Mouse (Mus musculus) small intestine, adult 2 months (tissue): ENCODE measurements around the gene Fxn. TPM values are rescaled to one million over a fixed set of nuclear protein-coding genes. Genes with fewer than 3 reads are reported as not detected.

Experiments used
- H3K27ac ChIP-seq: fragments of 200-500 bp; 2 replicates; pipeline ENCODE4 v1.5.1; 2012; ENCODE audit warnings: low read depth, low read length, control low read depth, inconsistent platforms; ENCODE audit not compliant: insufficient read depth
- H3K27me3 ChIP-seq: fragments of 200-500 bp; 2 replicates; pipeline ENCODE4 v1.6.1; 2012; ENCODE audit warnings: mild to moderate bottlenecking, moderate library complexity, low read length, inconsistent platforms; ENCODE audit not compliant: control insufficient read depth, insufficient read depth
- H3K36me3 ChIP-seq: fragments of 200-500 bp; 2 replicates; pipeline ENCODE4 v1.6.1; 2012; ENCODE audit warnings: mild to moderate bottlenecking, low read length, control low read depth, inconsistent platforms; ENCODE audit not compliant: control insufficient read depth, insufficient read depth
- H3K4me1 ChIP-seq: fragments of 200-500 bp; 2 replicates; pipeline ENCODE4 v1.6.1; 2012; ENCODE audit warnings: low read length, inconsistent platforms, mixed read lengths; ENCODE audit not compliant: control insufficient read depth, insufficient read depth, insufficient read length
- H3K4me3 ChIP-seq: fragments of 200-500 bp; 2 replicates; pipeline ENCODE4 v1.5.1; 2012; ENCODE audit warnings: low read depth, mild to moderate bottlenecking, control low read depth, inconsistent platforms, low read length, moderate library complexity
- CTCF ChIP-seq: fragments of 200-500 bp; IDR thresholded peaks from 2 replicates; pipeline ENCODE4 v1.5.1; 2012; ENCODE audit warnings: low read depth, mild to moderate bottlenecking, control low read depth, inconsistent platforms, low read length, moderate library complexity, mixed read lengths; ENCODE audit not compliant: insufficient replicate concordance, insufficient read length; ENCODE audit errors: extremely low read depth
- POLR2A ChIP-seq: fragments of 200-500 bp; IDR thresholded peaks from 2 replicates; pipeline ENCODE4 v1.6.1; 2012; ENCODE audit warnings: low read depth, mild to moderate bottlenecking, control low read depth, inconsistent platforms, low read length, moderate library complexity
- WGBS: fragments of 180-500 bp; shearing (Covaris S2); methylation state at CpG from one replicate; pipeline ENCODE4 v1.1.7; 2018; 5-methylcytosine and 5-hydroxymethylcytosine counted together
- polyA plus RNA-seq: library from polyadenylated mRNA; depleted of rRNA; stranded (reverse); fragments of >200 nt; gene quantifications from 2 replicates; pipeline ENCODE4 v1.2.3, GENCODE M21; 2012

The Fxn gene
- polyA plus RNA-seq, 1 experiment, result 9.1 TPM

GRCm38 (mm10) chr19:24271746-24272426 is 8.5 kb downstream of the Fxn start:
- Histone ChIP-seq H3K4me3 (no peak overlapping the region), H3K27me3 (no peaks in the 10 kb centered on the region), H3K4me1 (peaks cover 10% of the 10 kb centered on the region), H3K27ac (no peak overlapping the region), H3K36me3 (no peaks in the 10 kb centered on the region)
- WGBS, result 38% methylated on average over 16 of the region's 16 CpGs
- no peak for TF ChIP-seq POLR2A
- peak; percentile 87; the same call in 1 of the 2 replicates for TF ChIP-seq CTCF

DNA sequence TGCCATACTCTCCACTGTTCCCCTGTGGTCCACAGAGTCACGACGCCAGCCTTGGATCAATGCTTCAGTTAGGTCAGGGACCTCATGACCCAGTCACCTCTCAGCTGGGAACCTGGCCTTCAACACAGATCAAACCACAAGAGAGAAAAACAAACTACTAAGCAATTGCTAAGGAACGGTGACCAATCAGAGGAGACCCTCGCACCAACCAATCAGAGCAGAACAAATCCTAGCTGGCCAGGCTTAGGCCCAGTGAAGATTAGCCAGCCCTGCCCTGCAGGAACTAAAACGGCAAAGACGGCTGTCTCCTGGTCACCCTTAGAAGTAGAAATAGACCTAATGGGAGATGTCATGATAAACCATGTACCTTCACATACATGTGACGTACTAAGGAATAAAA is 9.1 kb downstream of the Fxn start:
- Histone ChIP-seq H3K4me1 (peaks cover 12% of the 10 kb centered on the region), H3K36me3 (no peaks in the 10 kb centered on the region), H3K4me3 (no peak overlapping the region), H3K27ac (peak overlapping the region; percentile 68), H3K27me3 (no peaks in the 10 kb centered on the region)
- no peak for TF ChIP-seq CTCF
- no peak for TF ChIP-seq POLR2A
- 22% methylated on average over 7 of the region's 7 CpGs for WGBS

GRCm38 (mm10) chr19:24268531-24268930 is 11.9 kb downstream of the Fxn start:
- no peak for TF ChIP-seq POLR2A
- no peak for TF ChIP-seq CTCF
- WGBS, result 76% methylated on average over 4 of the region's 4 CpGs
- Histone ChIP-seq H3K27me3 (no peaks in the 10 kb centered on the region), H3K27ac (no peak overlapping the region), H3K36me3 (no peaks in the 10 kb centered on the region), H3K4me1 (peaks cover 19% of the 10 kb centered on the region), H3K4me3 (no peak overlapping the region)

DNA sequence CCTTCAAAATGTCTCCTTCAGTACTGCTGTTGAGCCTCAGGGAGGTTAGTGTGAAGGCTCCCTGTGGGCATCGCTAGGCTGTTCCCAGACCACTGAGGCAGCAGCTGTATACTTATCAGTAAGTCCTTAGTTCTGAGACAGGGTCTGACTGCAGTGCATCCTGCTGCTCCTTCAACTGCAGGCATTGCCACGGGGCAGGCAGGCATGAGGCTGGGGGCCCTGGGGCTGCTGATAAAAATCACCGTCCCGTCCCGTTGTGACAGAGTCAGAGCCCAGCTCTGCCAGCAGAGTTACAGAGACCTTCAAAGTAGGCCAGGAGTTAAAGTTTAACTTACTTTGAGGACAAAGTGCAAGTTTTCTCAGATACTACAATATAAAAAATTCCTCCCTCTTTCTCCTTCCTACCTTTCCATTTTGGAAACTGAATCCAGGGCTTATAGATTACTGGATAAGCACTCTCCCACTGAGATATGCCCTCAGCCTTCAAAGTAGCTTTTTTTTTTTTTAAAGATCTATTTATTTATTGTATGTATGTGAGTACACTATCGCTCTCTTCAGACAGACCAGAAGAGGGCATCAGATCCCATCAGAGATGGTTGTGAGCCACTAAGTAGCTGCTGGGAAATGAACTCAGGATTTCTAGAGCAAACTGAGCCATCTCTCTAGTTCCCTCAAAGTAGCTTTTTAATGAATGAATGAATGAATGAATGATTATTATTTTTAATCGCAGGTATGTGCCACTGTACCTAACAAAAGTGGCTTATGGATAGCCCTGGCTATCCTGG is 14.2 kb downstream of the Fxn start:
- TF ChIP-seq POLR2A, result peak; percentile 19; the same call in 1 of the 2 replicates
- TF ChIP-seq CTCF, result no peak; the same call in 1 of the 2 replicates
- H3K27ac ChIP-seq, result peak overlapping the region; percentile 92
- no peaks in the 10 kb centered on the region for H3K36me3 ChIP-seq
- 36% methylated on average over 7 of the region's 7 CpGs for WGBS
- no peaks in the 10 kb centered on the region for H3K27me3 ChIP-seq
- H3K4me3 ChIP-seq, result peak overlapping the region; percentile 42
- peaks cover 16% of the 10 kb centered on the region for H3K4me1 ChIP-seq

DNA sequence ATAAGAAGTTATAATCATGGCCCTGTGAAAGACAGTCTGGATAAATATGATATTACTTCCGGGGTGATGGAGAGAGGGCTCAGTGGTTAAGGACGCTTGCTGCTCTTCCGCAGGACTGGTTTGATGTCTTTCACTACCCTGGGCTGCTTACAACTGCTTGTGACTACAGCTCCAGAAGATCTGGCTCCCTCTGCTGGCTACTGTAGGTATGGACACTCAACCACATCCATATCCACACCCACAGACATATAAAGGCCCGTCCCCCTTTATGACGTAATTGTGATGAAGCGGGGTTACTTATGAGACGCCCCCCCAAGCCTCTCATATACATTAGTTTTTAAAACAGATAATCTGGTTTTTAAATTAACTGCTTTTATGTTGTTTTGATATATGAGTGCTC is 15.4 kb downstream of the Fxn start:
- peaks cover 12% of the 10 kb centered on the region for H3K4me1 ChIP-seq
- 21% methylated on average over 7 of the region's 7 CpGs for WGBS
- H3K27me3 ChIP-seq, result no peaks in the 10 kb centered on the region
- H3K36me3 ChIP-seq, result no peaks in the 10 kb centered on the region
- TF ChIP-seq POLR2A (no peak), CTCF (peak; percentile 81; the same call in 1 of the 2 replicates)
- H3K4me3 ChIP-seq, result no peak overlapping the region
- H3K27ac ChIP-seq, result no peak overlapping the region

- H3K4me3 ChIP-seq, result no peak overlapping the region
- WGBS, result 95% methylated on average over 14 of the region's 14 CpGs
- H3K4me1 ChIP-seq, result peaks cover 22% of the 10 kb centered on the region
- H3K36me3 ChIP-seq, result no peaks in the 10 kb centered on the region
- no peak for TF ChIP-seq POLR2A
- TF ChIP-seq CTCF, result no peak
- H3K27ac ChIP-seq, result no peak overlapping the region
- no peaks in the 10 kb centered on the region for H3K27me3 ChIP-seq
Measured at GRCm38 (mm10) chr19:24262736-24263135, 17.7 kb downstream of the Fxn start.
